30 mouse cellular contexts compared by ENCODE assay signal in genomic region chr4:105253453-105254341, GRCm38 (mm10).
A peak's percentile ranks its signal among the peaks of the same experiment; 100 is the strongest.
DNase-seq lines count a peak whose midpoint lies in the region; ATAC-seq and TF ChIP-seq lines count a peak whose summit lies in the region.
"Had no signal": no experiment of that assay in that cellular context is flagged by ENCODE, and none has a peak within 500 bp of the region (broad histone marks: within the 10 kb centered on the region; RNA-seq: fewer than 3 reads in every experiment).

No protein-coding gene starts in this region.

- TF ChIP-seq CTCF in liver, adult 2 months (IDR thresholded peaks at IDR 0.05; ENCODE audit: low read depth, low read length) = no peak
- TF ChIP-seq CTCF in liver, postnatal 0 days (IDR thresholded peaks at IDR 0.05; ENCODE audit: low read depth) = no peak
- no peak for TF ChIP-seq CTCF in CH12.LX (conservative IDR thresholded peaks at IDR 0.05 in 1 of 2, IDR thresholded peaks at IDR 0.05 in 1 of 2; ENCODE audit: low read depth in 2 of 2, low read length in 2 of 2)

- no peak for TF ChIP-seq EP300 in liver, postnatal 0 days (IDR thresholded peaks at IDR 0.05; ENCODE audit: low read depth)
- no peak for TF ChIP-seq EP300 in CH12.LX (IDR thresholded peaks at IDR 0.05; ENCODE audit: low read length)

- H3K27me3 ChIP-seq in liver, adult 2 months (ENCODE audit: control insufficient read depth, insufficient read depth, low read length) = no peaks in the 10 kb centered on the region
- H3K27me3 ChIP-seq in liver, postnatal 0 days (ENCODE audit: insufficient read depth, low read length) = no peaks in the 10 kb centered on the region
- no peaks in the 10 kb centered on the region for H3K27me3 ChIP-seq in CH12.LX (replicated peaks)
- H3K27me3 ChIP-seq: embryonic facial prominence, embryonic 15.5 days; forebrain, embryonic 13.5 days; heart, embryonic 15.5 days; limb, embryonic 15.5 days; neural tube, embryonic 12.5 days had no signal

- peaks cover 13% of the 10 kb centered on the region for H3K4me1 ChIP-seq in liver, adult 2 months (ENCODE audit: control insufficient read depth, insufficient read depth, low read length)
- 0 out of 2 replicates have a peak, but pooled peaks cover 3% of the 10 kb centered on the region for H3K4me1 ChIP-seq in liver, postnatal 0 days (ENCODE audit: insufficient read depth)
- H3K4me1 ChIP-seq in CH12.LX (ENCODE audit: control insufficient read depth in 1 of 2, insufficient read depth in 2 of 2) = peaks cover 16 to 61% of the 10 kb centered on the region in 2 experiments
- H3K4me1 ChIP-seq: forebrain, embryonic 13.5 days; limb, embryonic 15.5 days; midbrain, embryonic 10.5 days; neural tube, embryonic 12.5 days had no signal

- in situ Hi-C loops in CH12.LX (cut with MboI; ENCODE audit: low pct_ligation_motif_present, low pct_unique_long_range_greater_than_20kb, low sequenced_read_pairs) = no loop called here

- H3K27ac ChIP-seq in liver, adult 2 months (replicated peaks; ENCODE audit: insufficient read depth, low read depth, low read length) = no peak overlapping the region
- no peak overlapping the region for H3K27ac ChIP-seq in liver, postnatal 0 days (ENCODE audit: low read depth)
- no peak overlapping the region for H3K27ac ChIP-seq in CH12.LX (ENCODE audit: insufficient read depth, low read depth)
- H3K27ac ChIP-seq: embryonic facial prominence, embryonic 15.5 days; forebrain, embryonic 13.5 days; heart, embryonic 10.5 days; heart, embryonic 15.5 days; hindbrain, embryonic 14.5 days; limb, embryonic 10.5 days; limb, embryonic 15.5 days; liver, embryonic 14.5 days; midbrain, embryonic 10.5 days; neural tube, embryonic 12.5 days; stomach, postnatal 0 days had no signal

- H3K4me3 ChIP-seq in liver, adult 2 months (ENCODE audit: insufficient read depth, low read depth, low read length) = no peak overlapping the region
- H3K4me3 ChIP-seq in liver, postnatal 0 days (ENCODE audit: low read depth, low read length) = no peak overlapping the region
- no peak overlapping the region for H3K4me3 ChIP-seq in CH12.LX (replicated peaks in 1 of 3; ENCODE audit: low read depth in 2 of 3, low read length in 2 of 3, poor library complexity in 1 of 3)
- H3K4me3 ChIP-seq: embryonic facial prominence, embryonic 15.5 days; forebrain, embryonic 13.5 days; heart, embryonic 10.5 days; heart, embryonic 15.5 days; limb, embryonic 10.5 days; limb, embryonic 15.5 days; midbrain, embryonic 10.5 days; myocyte; neural tube, embryonic 12.5 days had no signal

- intact Hi-C loops in heart, postnatal 14 days (cut with DNase I) = no loop called here

- peak; percentile 19 for DNase-seq in heart, postnatal 4 days
- no peak for DNase-seq in heart, postnatal 14 days
- peak; percentile 81 for DNase-seq in liver, adult 2 months (ENCODE audit: extremely low read depth, low read depth, low spot score)
- DNase-seq in liver, postnatal 0 days = no peak
- DNase-seq in CH12.LX (ENCODE audit: extremely low read depth) = no peak
- no peak for DNase-seq in cerebellum, postnatal 14 days
- no peak for DNase-seq in layer of hippocampus, postnatal 25 days (ENCODE audit: extremely low spot score in 1 of 2, low spot score in 1 of 2)
- DNase-seq: adrenal gland, adult 8-10 months; cerebellum, adult 11 months; cerebellum, adult 9-11 months; gastrocnemius, postnatal 14 days; lung, embryonic 14.5 days; lung, postnatal 14 days; right cerebral cortex, adult 18-20 months; thymus, adult 18-20 months; thymus, postnatal 25 days had no signal

- dilution Hi-C loops in CH12.LX (cut with MboI; ENCODE audit: extremely low pct_ligation_motif_present, extremely low pct_unique_long_range_greater_than_20kb, low sequenced_read_pairs) = no loop called here

- H3K4me2 ChIP-seq in liver, postnatal 0 days (ENCODE audit: low read depth, low read length) = no peak overlapping the region
- H3K4me2 ChIP-seq in CH12.LX (ENCODE audit: insufficient read depth, low read depth, poor library complexity, severe bottlenecking) = peak overlapping the region; percentile 85
- H3K4me2 ChIP-seq: embryonic facial prominence, embryonic 15.5 days; forebrain, embryonic 13.5 days; heart, embryonic 15.5 days; hindbrain, embryonic 14.5 days; limb, embryonic 15.5 days; lung, embryonic 14.5 days; neural tube, embryonic 12.5 days had no signal

- H3K79me2 ChIP-seq in liver, adult 2 months (ENCODE audit: control insufficient read depth, insufficient read depth, low read length) = no peaks in the 10 kb centered on the region
- H3K79me2 ChIP-seq in CH12.LX (replicated peaks; ENCODE audit: control insufficient read depth, extremely low read depth, insufficient read depth, poor library complexity, severe bottlenecking) = no peaks in the 10 kb centered on the region

- TF ChIP-seq RAD21 in CH12.LX (IDR thresholded peaks at IDR 0.05; ENCODE audit: low read depth, low read length) = no peak

- ATAC-seq in liver, postnatal 0 days = no peak
- 0 out of 2 replicates have a peak, but pooled peaks have one; percentile 11 for ATAC-seq in megakaryocyte, adult 5-6 weeks (ENCODE audit: poor library complexity, severe bottlenecking)
- ATAC-seq: forebrain, embryonic 13.5 days; midbrain, embryonic 16.5 days had no signal

- WGBS in liver, adult 2 months = 39% methylated on average over 6 of the region's 6 CpGs
- WGBS in liver, postnatal 0 days (ENCODE audit: insufficient replicate concordance) = 62% methylated on average over 6 of the region's 6 CpGs

- H3K9ac ChIP-seq in liver, adult 2 months (ENCODE audit: low read depth, low read length) = no peak overlapping the region
- H3K9ac ChIP-seq in liver, postnatal 0 days (replicated peaks) = no peak overlapping the region
- H3K9ac ChIP-seq in CH12.LX (ENCODE audit: insufficient read depth, low read depth) = peak overlapping the region; percentile 13; the same call in 1 of the 2 replicates
- H3K9ac ChIP-seq: embryonic facial prominence, embryonic 15.5 days; forebrain, embryonic 13.5 days; heart, embryonic 15.5 days; hindbrain, embryonic 14.5 days; limb, embryonic 15.5 days; liver, embryonic 14.5 days; lung, embryonic 14.5 days; neural tube, embryonic 12.5 days had no signal

- H3K9me3 ChIP-seq in liver, postnatal 0 days (ENCODE audit: low read length) = no peaks in the 10 kb centered on the region
- H3K9me3 ChIP-seq in CH12.LX (replicated peaks; ENCODE audit: low read length) = no peaks in the 10 kb centered on the region
- H3K9me3 ChIP-seq: embryonic facial prominence, embryonic 15.5 days; forebrain, embryonic 13.5 days; heart, embryonic 10.5 days; heart, embryonic 15.5 days; limb, embryonic 10.5 days; limb, embryonic 15.5 days; midbrain, embryonic 10.5 days; neural tube, embryonic 12.5 days had no signal

- TF ChIP-seq POLR2A in liver, adult 2 months (IDR thresholded peaks at IDR 0.05; ENCODE audit: extremely low read depth, insufficient read depth, low read length) = no peak
- TF ChIP-seq POLR2A in CH12.LX (IDR thresholded peaks at IDR 0.05; ENCODE audit: low read depth, low read length) = no peak

- no peaks in the 10 kb centered on the region for H3K36me3 ChIP-seq in liver, adult 2 months (ENCODE audit: control insufficient read depth, insufficient read depth, low read length)
- H3K36me3 ChIP-seq in liver, postnatal 0 days (replicated peaks; ENCODE audit: insufficient read depth, low read length) = no peaks in the 10 kb centered on the region
- H3K36me3 ChIP-seq in CH12.LX (replicated peaks in 1 of 2; ENCODE audit: control insufficient read depth in 1 of 2, insufficient read depth in 1 of 2, low read length in 1 of 2) = no peaks in the 10 kb centered on the region
- H3K36me3 ChIP-seq: embryonic facial prominence, embryonic 15.5 days; heart, embryonic 10.5 days; heart, embryonic 15.5 days; limb, embryonic 10.5 days; limb, embryonic 15.5 days; midbrain, embryonic 10.5 days; neural tube, embryonic 12.5 days had no signal

TF ChIP-seq in CH12.LX, 34 proteins besides CTCF, POLR2A, EP300 and RAD21:
- no peak for TF ChIP-seq ETS1 (conservative IDR thresholded peaks at IDR 0.05; ENCODE audit: low read depth, low read length)
- no peak for TF ChIP-seq HCFC1 (IDR thresholded peaks at IDR 0.05; ENCODE audit: low read depth, low read length)
- no peak for TF ChIP-seq MAZ (IDR thresholded peaks at IDR 0.05; ENCODE audit: low read depth, low read length)
- no peak for TF ChIP-seq NRF1 (IDR thresholded peaks at IDR 0.05; ENCODE audit: low read depth, low read length)
- no peak for TF ChIP-seq ELF1 (IDR thresholded peaks at IDR 0.05; ENCODE audit: low read depth, low read length)
- TF ChIP-seq RCOR1 (conservative IDR thresholded peaks at IDR 0.05; ENCODE audit: low read depth, low read length) = no peak
- no peak for TF ChIP-seq SMC3 (IDR thresholded peaks at IDR 0.05; ENCODE audit: low read depth, low read length)
- no peak for TF ChIP-seq GABPA (IDR thresholded peaks at IDR 0.05; ENCODE audit: insufficient replicate concordance, low read depth, low read length)
- no peak for TF ChIP-seq ZMIZ1 (IDR thresholded peaks at IDR 0.05; ENCODE audit: low read depth, low read length)
- TF ChIP-seq SIN3A (IDR thresholded peaks at IDR 0.05; ENCODE audit: low read length) = no peak
- TF ChIP-seq CHD1 (IDR thresholded peaks at IDR 0.05; ENCODE audit: low read depth, low read length) = no peak
- no peak for TF ChIP-seq USF1 (IDR thresholded peaks at IDR 0.05; ENCODE audit: low read depth, low read length)
- TF ChIP-seq UBTF (IDR thresholded peaks at IDR 0.05; ENCODE audit: low read depth, low read length) = no peak
- TF ChIP-seq NELFE (IDR thresholded peaks at IDR 0.05; ENCODE audit: low read depth, low read length) = no peak
- no peak for TF ChIP-seq IRF4 (IDR thresholded peaks at IDR 0.05; ENCODE audit: low read depth, low read length)
- no peak for TF ChIP-seq PAX5 (IDR thresholded peaks at IDR 0.05; ENCODE audit: low read length)
- TF ChIP-seq JUN (IDR thresholded peaks at IDR 0.05; ENCODE audit: insufficient read depth, low read depth, low read length) = no peak
- TF ChIP-seq MXI1 (IDR thresholded peaks at IDR 0.05; ENCODE audit: low read depth, low read length) = no peak
TF ChIP-seq in CH12.LX: peak in this region for 0.

Comparison
In these comparisons a context has a peak if more than half of its experiments do, and no peak if none do; other contexts are left out.
1. DNase-seq: peak in heart, postnatal 4 days (single experiment) and liver, adult 2 months (single experiment); none in heart, postnatal 14 days (0 of 2), liver, postnatal 0 days (single experiment), CH12.LX (single experiment), cerebellum, postnatal 14 days (0 of 2) and layer of hippocampus, postnatal 25 days (0 of 2).